Mouse (Mus musculus) ES-E14 (cell line): ENCODE data around the gene Prkd2. TPM values are rescaled to one million over a fixed set of nuclear protein-coding genes. Genes with fewer than 3 reads are reported as not detected.

Experiments used
- DNase-seq: peaks from one replicate; pipeline ENCODE4 v3.0.0-alpha.2; 2013; ENCODE audit warnings: low read depth, low spot score
- H3K27ac ChIP-seq: 2 replicates; pipeline ENCODE4 v1.5.1; 2012; ENCODE audit warnings: low read depth, mild to moderate bottlenecking, low read length, moderate library complexity, mixed read lengths; ENCODE audit not compliant: poor library complexity, insufficient read depth, severe bottlenecking
- H3K36me3 ChIP-seq: 2 replicates; pipeline ENCODE4 v1.6.1; 2012; ENCODE audit warnings: mild to moderate bottlenecking, low read length, moderate library complexity, mixed read lengths; ENCODE audit not compliant: control insufficient read depth, poor library complexity, insufficient read depth, severe bottlenecking
- H3K4me1 ChIP-seq, 2 experiments: fragments of 150-350 bp in 1 of 2; sonication (generic) in 1 of 2; 2 replicates each; pipeline ENCODE4 v1.6.1; 2012; ENCODE audit warnings: low read length in 2 of 2, mild to moderate bottlenecking in 1 of 2, mixed read lengths in 1 of 2; ENCODE audit not compliant: control insufficient read depth in 2 of 2, insufficient read depth in 2 of 2, poor library complexity in 1 of 2
- H3K4me3 ChIP-seq, 2 experiments: fragments of 150-350 bp in 1 of 2; sonication (generic) in 1 of 2; 2 replicates each; pipeline ENCODE4 v1.5.1; 2012; ENCODE audit warnings: low read length in 2 of 2, low read depth in 1 of 2, mild to moderate bottlenecking in 1 of 2, mixed read lengths in 1 of 2; ENCODE audit not compliant: insufficient read depth in 1 of 2, poor library complexity in 1 of 2, severe bottlenecking in 1 of 2
- H3K9ac ChIP-seq: 2 replicates; pipeline ENCODE4 v1.6.1; 2012; ENCODE audit warnings: low read depth, mild to moderate bottlenecking, low read length, mixed read lengths; ENCODE audit not compliant: poor library complexity, insufficient read depth, severe bottlenecking
- H3K9me3 ChIP-seq: fragments of 150-350 bp; sonication (generic); 2 replicates; pipeline ENCODE4 v1.6.1; 2012; ENCODE audit warnings: low read depth, mild to moderate bottlenecking, low read length; ENCODE audit not compliant: control insufficient read depth, insufficient read depth
- CHD2 ChIP-seq: IDR thresholded peaks from 2 replicates; pipeline ENCODE4 v1.6.1; 2014; ENCODE audit warnings: mild to moderate bottlenecking, low read depth, low read length, inconsistent platforms
- HCFC1 ChIP-seq: IDR thresholded peaks from 2 replicates; pipeline ENCODE4 v1.6.1; 2012; ENCODE audit warnings: low read length, inconsistent platforms, borderline replicate concordance; ENCODE audit not compliant: insufficient read depth
- MAFK ChIP-seq: IDR thresholded peaks from 2 replicates; pipeline ENCODE4 v1.6.1; 2014; ENCODE audit warnings: mild to moderate bottlenecking, low read depth, low read length, inconsistent platforms; ENCODE audit not compliant: insufficient read depth
- ZC3H11A ChIP-seq: IDR thresholded peaks from 2 replicates; pipeline ENCODE4 v1.6.1; 2012; ENCODE audit warnings: low read depth, mild to moderate bottlenecking, inconsistent platforms, low read length, borderline replicate concordance
- ZNF384 ChIP-seq: IDR thresholded peaks from 2 replicates; pipeline ENCODE4 v1.6.1; 2012; ENCODE audit warnings: low read depth, low read length, inconsistent platforms
- in situ Hi-C, 2 experiments: fragments of 600-800 bp; cut with MboI; formaldehyde crosslinking; loops; one replicate each; pipeline ENCODE4 v1.15.1; 2025; ENCODE audit warnings: low sequenced_read_pairs in 2 of 2, inconsistent platforms in 1 of 2; ENCODE audit not compliant: unreplicated experiment in 2 of 2
- total RNA-seq: library from RNA; depleted of rRNA; stranded (reverse); fragments of 300-350 nt; gene quantifications from 2 replicates; pipeline ENCODE4 v1.2.3, GENCODE M21; 2012

The Prkd2 gene
- total RNA-seq, 1 experiment = 5.7 TPM

DNA sequence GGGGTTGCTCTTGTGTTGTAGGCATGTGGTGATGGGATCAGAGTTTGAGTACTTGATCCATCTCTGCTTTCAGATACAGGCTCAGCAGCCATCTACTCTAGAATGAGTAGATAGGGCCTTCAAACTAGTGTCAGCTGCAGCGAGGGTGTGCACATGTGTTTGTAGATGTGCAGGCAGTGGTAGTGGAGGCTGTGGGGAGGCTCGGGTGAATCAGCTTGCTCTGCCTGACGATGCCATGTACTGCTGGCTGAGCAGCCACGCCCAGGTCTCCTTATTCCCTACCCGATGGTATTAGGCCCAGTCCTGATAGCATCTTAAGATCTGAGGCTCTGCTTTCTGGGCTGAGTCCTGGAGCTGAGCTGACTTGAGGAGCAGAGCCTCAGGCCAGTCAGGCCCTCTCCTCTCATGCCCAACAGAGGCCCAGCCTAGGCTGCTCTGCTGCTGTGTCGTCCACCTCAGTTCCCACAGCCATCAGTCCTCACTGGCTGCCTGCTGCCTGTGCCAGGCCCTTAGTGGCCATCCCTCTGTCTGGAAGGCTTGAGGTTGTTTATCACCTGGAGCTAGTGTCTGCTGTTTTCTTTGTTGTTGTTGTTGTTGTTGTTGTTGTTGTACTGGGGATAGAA lies 3.8 kb upstream of the Prkd2 start:
- in situ Hi-C loops = no loop called here
- H3K4me1 ChIP-seq = peaks cover 3 to 13% of the 10 kb centered on the region in 2 experiments; a peak in 3 of 4 replicates
- no peak overlapping the region for H3K4me3 ChIP-seq
- no peak overlapping the region for H3K9ac ChIP-seq
- peaks cover 33% of the 10 kb centered on the region for H3K36me3 ChIP-seq
- no peak for DNase-seq
- no peak overlapping the region for H3K27ac ChIP-seq
- H3K9me3 ChIP-seq = no peaks in the 10 kb centered on the region
- TF ChIP-seq ZC3H11A (no peak), ZNF384 (no peak), HCFC1 (no peak), MAFK (no peak), CHD2 (no peak)

DNA sequence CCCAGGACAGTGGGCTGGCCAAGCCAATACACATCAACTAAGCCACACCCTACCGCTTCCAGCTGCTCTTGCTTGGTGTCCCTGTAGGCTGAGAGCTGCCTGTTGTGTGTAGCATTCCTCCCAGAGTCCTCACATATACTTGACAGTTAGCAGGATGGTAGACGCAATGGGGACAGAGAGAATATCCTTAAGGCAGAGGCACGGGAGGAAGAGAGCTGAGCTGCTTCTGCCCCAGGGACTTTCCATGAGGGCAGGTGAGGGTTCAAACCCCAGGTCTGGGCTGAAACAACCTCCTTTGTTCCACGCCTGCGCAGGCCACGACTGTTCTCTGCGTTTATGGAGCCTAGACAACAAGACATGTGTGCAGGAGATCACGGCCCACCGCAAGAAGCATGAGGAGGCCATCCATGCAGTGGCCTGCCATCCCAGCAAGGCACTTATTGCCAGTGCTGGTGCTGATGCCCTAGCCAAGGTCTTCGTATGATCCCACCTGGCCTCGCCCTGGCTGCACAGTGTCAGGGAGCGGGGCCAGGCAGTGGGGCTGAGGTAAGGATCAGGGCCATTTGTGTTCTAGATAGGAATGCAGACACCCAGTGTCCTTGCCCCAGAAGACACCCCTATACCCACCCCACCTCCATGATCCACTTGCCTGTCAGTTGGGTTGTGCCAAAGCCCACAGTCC lies 3.1 kb upstream of the Prkd2 start:
- Histone ChIP-seq H3K9ac (no peak overlapping the region), H3K27ac (no peak overlapping the region), H3K4me1 (peaks cover 3 to 15% of the 10 kb centered on the region in 2 experiments; a peak in 3 of 4 replicates), H3K9me3 (no peaks in the 10 kb centered on the region), H3K36me3 (peaks cover 30% of the 10 kb centered on the region), H3K4me3 (no peak overlapping the region)
- in situ Hi-C loops = no loop called here
- DNase-seq = no peak
- TF ChIP-seq CHD2 = no peak
- TF ChIP-seq HCFC1 = no peak
- no peak for TF ChIP-seq ZC3H11A
- no peak for TF ChIP-seq ZNF384
- no peak for TF ChIP-seq MAFK

DNA sequence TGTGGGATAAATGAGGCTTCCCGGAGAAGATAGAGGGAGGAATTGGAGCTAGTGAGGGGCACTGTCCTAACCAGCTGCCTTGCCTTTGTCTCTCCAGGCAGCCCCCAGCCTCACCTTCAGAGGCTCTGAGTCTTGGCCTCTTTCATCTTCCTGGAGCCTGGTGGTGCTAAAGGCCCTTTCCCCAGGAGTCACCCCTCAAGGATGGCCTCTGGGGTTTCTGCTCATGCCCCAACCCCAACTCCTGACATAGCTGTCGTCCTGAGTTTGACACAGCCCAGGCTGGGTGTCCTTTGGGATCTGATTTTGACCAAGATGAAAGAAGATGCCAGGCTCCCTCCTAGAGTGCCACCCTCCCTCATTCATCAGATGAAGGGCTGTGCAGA lies 2.6 kb upstream of the Prkd2 start:
- peaks cover 30% of the 10 kb centered on the region for H3K36me3 ChIP-seq

GRCm38 (mm10) chr7:16841078-16841477 lies 1.6 kb upstream of the Prkd2 start:
- Histone ChIP-seq H3K36me3 (peaks cover 30% of the 10 kb centered on the region), H3K9me3 (no peaks in the 10 kb centered on the region), H3K9ac (no peak overlapping the region), H3K4me1 (peaks cover 3 to 22% of the 10 kb centered on the region in 2 experiments; a peak in 3 of 4 replicates), H3K4me3 (no peak overlapping the region), H3K27ac (no peak overlapping the region; the same call in 1 of the 2 replicates)
- no peak for TF ChIP-seq CHD2
- TF ChIP-seq ZNF384 = no peak
- TF ChIP-seq HCFC1 = no peak
- no peak for TF ChIP-seq ZC3H11A
- no peak for TF ChIP-seq MAFK
- in situ Hi-C loops = no loop called here
- DNase-seq = no peak

More for the DNA sequence above, 2.6 kb upstream of the Prkd2 start:
- in situ Hi-C loops = no loop called here
- no peak overlapping the region for H3K4me3 ChIP-seq
- TF ChIP-seq CHD2 (no peak), ZC3H11A (no peak), ZNF384 (no peak), MAFK (no peak), HCFC1 (no peak)
- H3K9me3 ChIP-seq = no peaks in the 10 kb centered on the region
- no peak overlapping the region for H3K9ac ChIP-seq
- DNase-seq = no peak
- peaks cover 3 to 16% of the 10 kb centered on the region in 2 experiments; a peak in 3 of 4 replicates for H3K4me1 ChIP-seq
- H3K27ac ChIP-seq = no peak overlapping the region
